ENCODE assay signal across 17 mouse cellular contexts in the genomic region with DNA sequence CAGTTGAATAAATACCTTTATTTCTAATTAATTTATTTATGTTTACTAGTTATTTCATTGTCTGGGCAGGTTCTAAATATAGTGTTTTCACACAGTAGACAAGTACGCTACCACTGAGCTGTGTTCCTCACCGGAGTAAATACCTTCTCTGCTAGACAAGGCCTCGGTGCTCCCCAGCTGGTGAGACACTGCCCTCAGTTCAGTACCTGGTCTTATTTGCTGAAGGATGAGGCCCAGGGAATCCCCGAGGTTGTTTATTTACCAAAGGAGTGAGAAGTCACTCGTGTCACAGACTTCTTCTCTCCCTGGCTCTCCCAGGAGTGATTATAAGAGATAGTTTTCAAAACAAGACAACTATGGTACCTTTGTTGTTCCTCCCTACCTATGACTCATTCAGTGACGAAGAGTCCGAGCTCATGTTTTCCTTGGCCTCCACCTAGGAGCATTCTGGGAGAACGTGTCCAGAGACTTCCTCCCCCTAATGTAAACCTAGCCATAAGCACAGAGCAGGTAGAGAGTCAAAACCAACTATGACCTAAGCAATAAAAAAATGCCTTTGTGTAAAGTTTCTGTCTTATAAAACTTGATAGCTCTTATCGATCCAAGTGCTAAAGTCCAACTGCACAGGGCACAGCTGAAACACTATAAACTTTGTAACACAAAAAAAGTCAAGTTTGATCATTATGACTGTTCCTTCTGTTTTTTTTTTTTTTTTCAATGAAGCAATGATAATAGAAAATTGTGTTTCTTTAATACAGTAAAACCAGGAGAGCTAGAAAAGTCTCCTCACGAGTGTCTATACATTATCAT.
"Had no signal": no experiment of that assay in that cellular context is flagged by ENCODE, and none has a peak within 500 bp of the region (broad histone marks: within the 10 kb centered on the region; RNA-seq: fewer than 3 reads in every experiment).

No protein-coding gene starts in this region.

- H3K4me3 ChIP-seq: limb, embryonic 12.5 days; limb, embryonic 15.5 days; lung, embryonic 15.5 days; megakaryocyte, embryonic 14.5 days; midbrain, embryonic 10.5 days had no signal

- H3K9me3 ChIP-seq: limb, embryonic 12.5 days; limb, embryonic 15.5 days; lung, embryonic 15.5 days; megakaryocyte, embryonic 14.5 days; midbrain, embryonic 10.5 days had no signal

- H3K4me2 ChIP-seq: limb, embryonic 12.5 days; limb, embryonic 15.5 days; lung, embryonic 15.5 days had no signal

- H3K9ac ChIP-seq: limb, embryonic 12.5 days; limb, embryonic 15.5 days; liver, embryonic 14.5 days; lung, embryonic 15.5 days had no signal

- ATAC-seq: inflammation-experienced regulatory T-cells, adult 6 months had no signal

- H3K4me1 ChIP-seq: megakaryocyte, embryonic 14.5 days had no signal

- H3K27me3 ChIP-seq: limb, embryonic 12.5 days; limb, embryonic 15.5 days; lung, embryonic 15.5 days; megakaryocyte, embryonic 14.5 days had no signal

- H3K36me3 ChIP-seq: limb, embryonic 12.5 days; limb, embryonic 15.5 days; lung, embryonic 15.5 days; midbrain, embryonic 10.5 days had no signal

- H3K27ac ChIP-seq: kidney, postnatal 0 days; limb, embryonic 12.5 days; limb, embryonic 15.5 days; liver, embryonic 14.5 days; lung, embryonic 15.5 days; midbrain, embryonic 10.5 days had no signal

- DNase-seq: kidney, adult 2 months; kidney, postnatal 25 days; left cerebral cortex, postnatal 4 days; lung, adult 18-20 months; lung, postnatal 10 days; lung, postnatal 36 days; midbrain, embryonic 14.5 days; thymus, adult 18-20 months; thymus, postnatal 36 days had no signal
